Mouse (Mus musculus): ENCODE data around the gene Tchhl1. TPM values are rescaled to one million over a fixed set of nuclear protein-coding genes. Genes with fewer than 3 reads are reported as not detected.

The Tchhl1 gene
- polyA plus RNA-seq, 1 experiment from 2014 or later: not detected

- Histone ChIP-seq H3K27me3 (ENCODE audit: insufficient read depth, poor library complexity, severe bottlenecking) (no peaks in the 10 kb centered on the region), H3K27ac (no peak overlapping the region), H3K36me3 (no peaks in the 10 kb centered on the region), H3K4me1 (replicated peaks) (0 out of 2 replicates have a peak, but pooled peaks cover 2% of the 10 kb centered on the region), H3K9me3 (no peaks in the 10 kb centered on the region), H3K4me3 (no peak overlapping the region)
- 74% methylated on average over 1 of the region's 1 CpGs for WGBS
- DNase-seq (ENCODE audit: low spot score): no peak
Measured at GRCm38 (mm10) chr3:93511036-93511435, 42.5 kb downstream of the Tchhl1 start.

- DNase-seq (ENCODE audit: low spot score): no peak
- no peak overlapping the region for H3K4me3 ChIP-seq
- WGBS: 94% methylated on average over 1 of the region's 1 CpGs
- H3K36me3 ChIP-seq: no peaks in the 10 kb centered on the region
- no peak overlapping the region for H3K27ac ChIP-seq
- no peaks in the 10 kb centered on the region for H3K27me3 ChIP-seq (ENCODE audit: insufficient read depth, poor library complexity, severe bottlenecking)
- H3K4me1 ChIP-seq (replicated peaks): no peaks in the 10 kb centered on the region
- H3K9me3 ChIP-seq: no peaks in the 10 kb centered on the region
Measured at GRCm38 (mm10) chr3:93511801-93512200, 43.2 kb downstream of the Tchhl1 start.

GRCm38 (mm10) chr3:93512386-93513101 lies 44.0 kb downstream of the Tchhl1 start:
- no peaks in the 10 kb centered on the region for H3K4me1 ChIP-seq (replicated peaks)
- H3K9me3 ChIP-seq: no peaks in the 10 kb centered on the region
- WGBS: 85% methylated on average over 7 of the region's 7 CpGs
- DNase-seq (ENCODE audit: low spot score): no peak
- no peaks in the 10 kb centered on the region for H3K36me3 ChIP-seq
- H3K27ac ChIP-seq: no peak overlapping the region
- H3K27me3 ChIP-seq (ENCODE audit: insufficient read depth, poor library complexity, severe bottlenecking): no peaks in the 10 kb centered on the region
- H3K4me3 ChIP-seq: no peak overlapping the region

- 94% methylated on average over 3 of the region's 3 CpGs for WGBS
Measured at GRCm38 (mm10) chr3:93514628-93515027, 46.1 kb downstream of the Tchhl1 start.

GRCm38 (mm10) chr3:93517343-93517742 lies 48.8 kb downstream of the Tchhl1 start:
- 93% methylated on average over 2 of the region's 2 CpGs for WGBS
- Histone ChIP-seq H3K27me3 (ENCODE audit: insufficient read depth, poor library complexity, severe bottlenecking) (peaks cover 7% of the 10 kb centered on the region; the same call in 1 of the 2 replicates), H3K36me3 (no peaks in the 10 kb centered on the region), H3K4me3 (no peak overlapping the region), H3K27ac (no peak overlapping the region), H3K4me1 (replicated peaks) (peaks cover 6% of the 10 kb centered on the region; the same call in 1 of the 2 replicates), H3K9me3 (no peaks in the 10 kb centered on the region)
- no peak for DNase-seq (ENCODE audit: low spot score)

More at GRCm38 (mm10) chr3:93514628-93515027, 46.1 kb downstream of the Tchhl1 start:
- no peaks in the 10 kb centered on the region for H3K4me1 ChIP-seq (replicated peaks)
- no peak overlapping the region for H3K4me3 ChIP-seq
- H3K36me3 ChIP-seq: no peaks in the 10 kb centered on the region
- H3K9me3 ChIP-seq: no peaks in the 10 kb centered on the region
- no peak for DNase-seq (ENCODE audit: low spot score)
- no peak overlapping the region for H3K27ac ChIP-seq
- H3K27me3 ChIP-seq (ENCODE audit: insufficient read depth, poor library complexity, severe bottlenecking): no peaks in the 10 kb centered on the region

GRCm38 (mm10) chr3:93519856-93520329 lies 51.3 kb downstream of the Tchhl1 start:
- H3K4me1 ChIP-seq (replicated peaks): peaks cover 6% of the 10 kb centered on the region; the same call in 1 of the 2 replicates
- WGBS: 55% methylated on average over 5 of the region's 5 CpGs
- no peaks in the 10 kb centered on the region for H3K9me3 ChIP-seq
- H3K36me3 ChIP-seq: no peaks in the 10 kb centered on the region
- peak overlapping the region; percentile 83; the same call in 1 of the 2 replicates for H3K27ac ChIP-seq
- peak overlapping the region; percentile 62 for H3K4me3 ChIP-seq
- peaks cover 7% of the 10 kb centered on the region; the same call in 1 of the 2 replicates for H3K27me3 ChIP-seq (ENCODE audit: insufficient read depth, poor library complexity, severe bottlenecking)
- DNase-seq (ENCODE audit: low spot score): no peak

GRCm38 (mm10) chr3:93520330-93521193 lies 52.0 kb downstream of the Tchhl1 start, which contains the start of gene S100a11:
Gene S100a11, plus strand, starts transcription at chr3:93520488.
- under 1% methylated on average over 38 of the region's 38 CpGs for WGBS
- Histone ChIP-seq H3K36me3 (no peaks in the 10 kb centered on the region), H3K27ac (peak within 1 kb of the TSS; percentile 83)

More at GRCm38 (mm10) chr3:93520330-93521193, 52.0 kb downstream of the Tchhl1 start, which contains the start of gene S100a11:
- Histone ChIP-seq H3K27me3 (ENCODE audit: insufficient read depth, poor library complexity, severe bottlenecking) (peaks cover 7% of the 10 kb centered on the region; the same call in 1 of the 2 replicates), H3K9me3 (no peaks in the 10 kb centered on the region), H3K4me1 (replicated peaks) (peaks cover 6% of the 10 kb centered on the region; the same call in 1 of the 2 replicates), H3K4me3 (peak within 1 kb of the TSS; percentile 62)
- peak; percentile 73 for DNase-seq (ENCODE audit: low spot score)

Other genes with a start within 250 kb of the Tchhl1 start
- not detected in 2 replicates for gene Flg, start 195.2 kb upstream of the Tchhl1 start, polyA plus RNA-seq (2016; fragmentation: Nextera tagmentation; extraction: Ambion mirVana)
- not detected in 2 replicates for gene Hrnr, start 149.0 kb upstream of the Tchhl1 start, polyA plus RNA-seq (2016; fragmentation: Nextera tagmentation; extraction: Ambion mirVana)
- not detected in 2 replicates for gene Rptn, start 75.1 kb upstream of the Tchhl1 start, polyA plus RNA-seq (2016; fragmentation: Nextera tagmentation; extraction: Ambion mirVana)
- 0.54 and 0.81 TPM in 2 replicates for gene Tchh, start 26.4 kb upstream of the Tchhl1 start, polyA plus RNA-seq (2016; fragmentation: Nextera tagmentation; extraction: Ambion mirVana)
- 327 and 404 TPM in 2 replicates for gene S100a11, start 51.7 kb downstream of the Tchhl1 start, polyA plus RNA-seq (2016; fragmentation: Nextera tagmentation; extraction: Ambion mirVana)
- 160 and 200 TPM in 2 replicates for gene S100a10, start 86.3 kb downstream of the Tchhl1 start, polyA plus RNA-seq (2016; fragmentation: Nextera tagmentation; extraction: Ambion mirVana)
- not detected in 2 replicates for gene Tdpoz2, start 183.9 kb downstream of the Tchhl1 start, polyA plus RNA-seq (2016; fragmentation: Nextera tagmentation; extraction: Ambion mirVana)
- not detected in 2 replicates for gene Tdpoz1, start 207.6 kb downstream of the Tchhl1 start, polyA plus RNA-seq (2016; fragmentation: Nextera tagmentation; extraction: Ambion mirVana)
- not detected in 2 replicates for gene Gm37596, start 224.3 kb downstream of the Tchhl1 start, polyA plus RNA-seq (2016; fragmentation: Nextera tagmentation; extraction: Ambion mirVana)

All from hindbrain, embryonic 10.5 days (tissue).